Mouse (Mus musculus): ENCODE measurements at regions not wholly inside any gene's neighbourhood (a gene's known extent, or its start where the extent isn't known, plus 50 kb on each side); places are given as distances from the start of the nearest gene placed in this dataset.
"Not testable (repeated sequence)": the region's sequence is repeated elsewhere in the genome, so short reads cannot be mapped to it uniquely, and the experiment has no call there.

DNA sequence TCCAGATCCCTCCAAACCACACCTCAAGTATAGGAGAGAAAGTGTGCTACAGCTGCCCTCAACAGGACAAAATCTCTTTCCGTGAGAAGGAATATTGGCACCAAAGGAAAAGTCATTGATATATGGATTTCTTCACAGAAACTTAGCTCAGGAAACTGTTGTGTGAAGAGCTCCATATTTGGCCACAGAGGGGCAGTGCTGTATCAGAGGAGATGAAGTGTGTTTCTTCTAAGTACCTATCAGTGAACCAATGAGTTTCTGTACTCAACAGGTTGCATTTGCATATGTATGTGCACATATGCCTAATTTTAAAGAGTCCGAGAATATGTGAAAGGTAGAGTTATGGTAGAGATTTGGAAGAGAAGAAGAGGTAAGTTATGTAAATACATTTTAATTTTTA lies 580.4 kb upstream of the Olfr1507 start:
- H3K9ac ChIP-seq (replicated peaks; ENCODE audit: low read depth); H3K27me3 ChIP-seq (replicated peaks; ENCODE audit: insufficient read depth, low read length); ATAC-seq; H3K4me1 ChIP-seq (ENCODE audit: insufficient read depth, low read depth, low read length); H3K4me2 ChIP-seq (replicated peaks; ENCODE audit: low read depth, low read length); H3K27ac ChIP-seq (ENCODE audit: low read length); H3K36me3 ChIP-seq (ENCODE audit: insufficient read depth, low read length); DNase-seq (ENCODE audit: low spot score); H3K9me3 ChIP-seq (ENCODE audit: low read length); H3K4me3 ChIP-seq (ENCODE audit: low read depth, low read length): not testable (repeated sequence)
- WGBS: 67% methylated on average over 2 of the region's 2 CpGs

DNA sequence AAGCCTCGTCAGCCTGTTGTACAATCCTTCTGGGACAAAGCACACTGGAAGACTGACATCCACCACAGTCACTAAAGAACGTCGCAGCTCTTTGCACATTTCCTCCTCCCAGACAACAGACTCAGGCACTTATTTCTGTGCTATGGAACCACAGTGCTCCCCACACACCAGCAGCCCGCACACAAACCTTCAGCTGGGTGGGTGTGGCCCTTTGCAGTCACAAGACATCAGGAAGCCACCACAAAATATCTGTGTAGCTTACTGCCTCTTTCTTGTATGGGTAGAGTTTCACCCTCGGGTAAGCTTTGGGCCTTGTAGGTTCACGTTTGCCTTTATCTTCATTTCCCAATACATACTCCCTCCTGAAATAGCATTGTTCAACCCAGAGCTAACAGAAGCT lies 577.6 kb upstream of the Olfr1507 start:
- not testable (repeated sequence) for H3K36me3 ChIP-seq (ENCODE audit: insufficient read depth, low read length); H3K27me3 ChIP-seq (replicated peaks; ENCODE audit: insufficient read depth, low read length); DNase-seq (ENCODE audit: low spot score); ATAC-seq; H3K4me1 ChIP-seq (ENCODE audit: insufficient read depth, low read depth, low read length); H3K4me3 ChIP-seq (ENCODE audit: low read depth, low read length); H3K4me2 ChIP-seq (replicated peaks; ENCODE audit: low read depth, low read length); H3K9ac ChIP-seq (replicated peaks; ENCODE audit: low read depth); H3K9me3 ChIP-seq (ENCODE audit: low read length); H3K27ac ChIP-seq (ENCODE audit: low read length)
- 62% methylated on average over 6 of the region's 6 CpGs for WGBS

DNA sequence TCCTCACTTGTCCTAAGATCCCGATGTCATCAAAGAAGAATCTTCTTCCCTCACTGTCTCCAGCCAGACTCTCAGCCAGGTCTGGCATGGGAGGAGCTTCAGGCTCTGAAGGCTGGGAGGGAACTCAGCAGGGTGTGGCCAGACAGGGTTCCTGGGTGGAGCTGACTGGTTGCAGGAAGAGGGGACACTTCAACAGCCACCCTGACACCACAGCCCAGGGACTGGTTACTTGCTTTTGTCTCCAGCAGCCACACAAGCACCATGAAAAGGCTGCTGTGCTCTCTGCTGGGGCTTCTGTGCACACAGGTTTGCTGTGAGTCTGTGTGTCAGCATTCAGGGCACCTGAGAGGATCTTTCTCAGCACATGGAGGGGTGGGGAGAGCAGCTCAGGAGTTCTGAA lies 577.0 kb upstream of the Olfr1507 start:
- not testable (repeated sequence) for H3K9me3 ChIP-seq (ENCODE audit: low read length); H3K9ac ChIP-seq (replicated peaks; ENCODE audit: low read depth); H3K4me3 ChIP-seq (ENCODE audit: low read depth, low read length); DNase-seq (ENCODE audit: low spot score); H3K36me3 ChIP-seq (ENCODE audit: insufficient read depth, low read length); H3K27ac ChIP-seq (ENCODE audit: low read length); H3K4me2 ChIP-seq (replicated peaks; ENCODE audit: low read depth, low read length); H3K4me1 ChIP-seq (ENCODE audit: insufficient read depth, low read depth, low read length); ATAC-seq; H3K27me3 ChIP-seq (replicated peaks; ENCODE audit: insufficient read depth, low read length)
- no CpG with 5 or more reads among the region's 1 CpGs for WGBS

DNA sequence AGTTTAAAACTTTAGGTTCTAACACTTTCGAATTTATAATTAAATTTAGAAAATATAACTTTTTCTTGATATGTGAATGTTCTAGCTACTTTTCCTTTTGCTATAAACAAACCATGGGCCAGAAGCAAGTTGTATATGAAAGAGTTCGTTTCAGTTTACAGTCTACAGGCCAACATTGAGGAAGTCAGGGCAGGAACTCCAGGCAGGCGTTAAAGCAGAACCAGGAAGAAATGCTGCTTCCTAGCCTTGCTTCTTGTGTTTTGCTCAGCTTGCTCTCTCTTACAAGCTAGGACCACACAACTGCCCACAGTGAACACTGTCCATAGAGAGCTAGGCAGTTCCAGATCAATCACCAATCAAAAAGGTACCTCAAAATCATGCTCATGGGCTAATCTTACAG lies 558.9 kb upstream of the Olfr1507 start:
- not testable (repeated sequence) for H3K36me3 ChIP-seq (ENCODE audit: insufficient read depth, low read length); H3K4me3 ChIP-seq (ENCODE audit: low read depth, low read length); H3K9me3 ChIP-seq (ENCODE audit: low read length); H3K4me1 ChIP-seq (ENCODE audit: insufficient read depth, low read depth, low read length); H3K4me2 ChIP-seq (replicated peaks; ENCODE audit: low read depth, low read length); DNase-seq (ENCODE audit: low spot score); ATAC-seq; H3K27me3 ChIP-seq (replicated peaks; ENCODE audit: insufficient read depth, low read length); H3K9ac ChIP-seq (replicated peaks; ENCODE audit: low read depth); H3K27ac ChIP-seq (ENCODE audit: low read length)
- 36% methylated on average over 2 of the region's 3 CpGs for WGBS

GRCm38 (mm10) chr14:53053465-53054123 lies 558.0 kb upstream of the Olfr1507 start:
- H3K36me3 ChIP-seq (ENCODE audit: insufficient read depth, low read length); ATAC-seq; H3K4me1 ChIP-seq (ENCODE audit: insufficient read depth, low read depth, low read length); DNase-seq (ENCODE audit: low spot score); H3K9me3 ChIP-seq (ENCODE audit: low read length); H3K27me3 ChIP-seq (replicated peaks; ENCODE audit: insufficient read depth, low read length); H3K27ac ChIP-seq (ENCODE audit: low read length); H3K4me2 ChIP-seq (replicated peaks; ENCODE audit: low read depth, low read length); H3K9ac ChIP-seq (replicated peaks; ENCODE audit: low read depth); H3K4me3 ChIP-seq (ENCODE audit: low read depth, low read length): not testable (repeated sequence)
- WGBS: 37% methylated on average over 2 of the region's 3 CpGs

GRCm38 (mm10) chr14:53047683-53048082 lies 552.1 kb upstream of the Olfr1507 start:
- H3K36me3 ChIP-seq (ENCODE audit: insufficient read depth, low read length); H3K27ac ChIP-seq (ENCODE audit: low read length); DNase-seq (ENCODE audit: low spot score); H3K4me3 ChIP-seq (ENCODE audit: low read depth, low read length); H3K9ac ChIP-seq (replicated peaks; ENCODE audit: low read depth); H3K27me3 ChIP-seq (replicated peaks; ENCODE audit: insufficient read depth, low read length); H3K4me1 ChIP-seq (ENCODE audit: insufficient read depth, low read depth, low read length); ATAC-seq; H3K4me2 ChIP-seq (replicated peaks; ENCODE audit: low read depth, low read length); H3K9me3 ChIP-seq (ENCODE audit: low read length): not testable (repeated sequence)
- WGBS: 84% methylated on average over 3 of the region's 3 CpGs

DNA sequence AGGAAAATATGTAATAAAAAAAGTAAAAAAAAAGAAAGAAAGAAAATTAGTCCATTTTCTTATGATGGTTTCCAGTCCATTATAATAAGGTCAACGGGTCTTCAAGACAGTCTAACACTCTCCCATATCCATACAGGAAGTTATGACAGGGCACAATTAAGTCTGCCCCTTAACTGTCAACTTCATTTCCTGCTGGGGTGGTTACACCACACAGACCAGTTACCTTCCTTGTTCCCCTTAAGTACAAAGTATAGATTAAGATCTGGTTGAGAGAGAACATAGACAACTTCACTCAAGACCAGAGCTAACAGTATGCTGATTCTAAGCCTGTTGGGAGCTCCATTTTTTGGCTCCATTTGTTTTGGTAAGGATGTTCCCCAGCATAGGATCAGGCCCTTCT lies 551.4 kb upstream of the Olfr1507 start:
- not testable (repeated sequence) for ATAC-seq
- 84% methylated on average over 1 of the region's 1 CpGs for whole genome bisulfite sequencing

More for the DNA sequence above, 551.4 kb upstream of the Olfr1507 start:
- H3K4me2 ChIP-seq (replicated peaks; ENCODE audit: low read depth, low read length); H3K27ac ChIP-seq (ENCODE audit: low read length); H3K9me3 ChIP-seq (ENCODE audit: low read length); H3K27me3 ChIP-seq (replicated peaks; ENCODE audit: insufficient read depth, low read length); H3K36me3 ChIP-seq (ENCODE audit: insufficient read depth, low read length); DNase-seq (ENCODE audit: low spot score); H3K9ac ChIP-seq (replicated peaks; ENCODE audit: low read depth); H3K4me1 ChIP-seq (ENCODE audit: insufficient read depth, low read depth, low read length); H3K4me3 ChIP-seq (ENCODE audit: low read depth, low read length): not testable (repeated sequence)

Measured in lung, postnatal 0 days (tissue).